Mouse (Mus musculus): Measurements from ENCODE around the gene Rhobtb1.
A peak's percentile ranks its signal among the peaks of the same experiment; 100 is the strongest.

GRCm38 (mm10) chr10:69320667-69321518 lies 169.7 kb downstream of the Rhobtb1 start:
- TF ChIP-seq POLR2A (IDR thresholded peaks at IDR 0.05; ENCODE audit: borderline replicate concordance, low read depth, low read length) (no peak), CTCF (IDR thresholded peaks at IDR 0.05; ENCODE audit: low read depth, low read length) (peak; percentile 92)
